Mouse (Mus musculus): ENCODE measurements at regions not wholly inside any gene's neighbourhood (a gene's known extent, or its start where the extent isn't known, plus 50 kb on each side); places are given as distances from the start of the nearest gene placed in this dataset.
A peak's percentile ranks its signal among the peaks of the same experiment; 100 is the strongest.

GRCm38 (mm10) chr1:184281768-184282167 is 247.7 kb upstream of the 1700056E22Rik start:
- no peak for DNase-seq

GRCm38 (mm10) chr1:184279263-184279662 is 245.2 kb upstream of the 1700056E22Rik start:
- DNase-seq = no peak

- no peak for DNase-seq
These were observed 242.9 kb upstream of the 1700056E22Rik start for GRCm38 (mm10) chr1:184277001-184277400.

- DNase-seq = no peak
These were observed 241.8 kb upstream of the 1700056E22Rik start for GRCm38 (mm10) chr1:184275877-184276276.

GRCm38 (mm10) chr1:184275396-184275795 is 241.3 kb upstream of the 1700056E22Rik start:
- DNase-seq = no peak

- no peak for DNase-seq
These were observed 240.6 kb upstream of the 1700056E22Rik start for GRCm38 (mm10) chr1:184274704-184275103.

GRCm38 (mm10) chr1:184273722-184274121 is 239.6 kb upstream of the 1700056E22Rik start:
- DNase-seq = no peak

- no peak for DNase-seq
These were observed 237.2 kb upstream of the 1700056E22Rik start for GRCm38 (mm10) chr1:184271254-184271653.

GRCm38 (mm10) chr1:184266051-184266450 is 231.9 kb upstream of the 1700056E22Rik start:
- peak; percentile 71 for DNase-seq

GRCm38 (mm10) chr1:184262975-184263374 is 228.9 kb upstream of the 1700056E22Rik start:
- no peak for DNase-seq

- DNase-seq = no peak
These were observed 227.3 kb upstream of the 1700056E22Rik start for GRCm38 (mm10) chr1:184261385-184261727.

- no peak for DNase-seq
These were observed 226.8 kb upstream of the 1700056E22Rik start for GRCm38 (mm10) chr1:184260722-184261384.

- no peak for DNase-seq
These were observed 225.8 kb upstream of the 1700056E22Rik start for GRCm38 (mm10) chr1:184259853-184260252.

- no peak for DNase-seq
These were observed 223.3 kb upstream of the 1700056E22Rik start for GRCm38 (mm10) chr1:184257356-184257755.

- no peak for DNase-seq
These were observed 220.8 kb upstream of the 1700056E22Rik start for GRCm38 (mm10) chr1:184254951-184255350.

- no peak for DNase-seq
These were observed 210.8 kb upstream of the 1700056E22Rik start for GRCm38 (mm10) chr1:184244730-184245488.

GRCm38 (mm10) chr1:184244296-184244695 is 210.2 kb upstream of the 1700056E22Rik start:
- DNase-seq = no peak

- no peak for DNase-seq
These were observed 207.7 kb upstream of the 1700056E22Rik start for GRCm38 (mm10) chr1:184241846-184242245.

GRCm38 (mm10) chr1:184235131-184235983 is 201.3 kb upstream of the 1700056E22Rik start:
- peak; percentile 83 for DNase-seq

- peak; percentile 37 for DNase-seq
These were observed 200.4 kb upstream of the 1700056E22Rik start for GRCm38 (mm10) chr1:184234320-184234988.

GRCm38 (mm10) chr1:184233741-184234255 is 199.7 kb upstream of the 1700056E22Rik start:
- peak; percentile 55 for DNase-seq

GRCm38 (mm10) chr1:184222326-184222725 is 188.2 kb upstream of the 1700056E22Rik start:
- DNase-seq = no peak

GRCm38 (mm10) chr1:184221792-184222191 is 187.7 kb upstream of the 1700056E22Rik start:
- no peak for DNase-seq

Measured in retina, postnatal 1 day (tissue).